Mouse (Mus musculus): ENCODE data around the gene Lta.
A peak's percentile ranks its signal among the peaks of the same experiment; 100 is the strongest.

The Lta gene

DNA sequence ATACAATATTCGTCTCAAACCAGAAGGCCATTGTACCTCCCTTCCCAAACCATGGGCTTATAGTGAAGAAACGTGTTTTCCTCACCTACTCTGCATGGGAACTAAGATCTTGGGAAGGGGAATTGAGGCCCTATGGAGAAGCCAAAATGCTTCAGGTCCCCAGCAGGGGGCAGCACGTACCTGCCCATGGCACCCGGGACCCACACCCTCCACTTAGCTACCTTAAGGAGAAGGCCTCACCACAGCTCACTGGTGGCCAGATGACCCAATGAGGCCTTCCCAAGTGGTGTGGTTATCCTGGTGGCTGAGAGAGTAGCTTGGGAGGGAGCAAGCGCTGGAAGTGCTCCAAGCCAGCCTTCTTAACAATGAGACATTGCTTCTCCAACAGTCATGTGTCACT lies 26.6 kb downstream of the Lta start:
- no peak for DNase-seq (ENCODE audit: low read depth)

DNA sequence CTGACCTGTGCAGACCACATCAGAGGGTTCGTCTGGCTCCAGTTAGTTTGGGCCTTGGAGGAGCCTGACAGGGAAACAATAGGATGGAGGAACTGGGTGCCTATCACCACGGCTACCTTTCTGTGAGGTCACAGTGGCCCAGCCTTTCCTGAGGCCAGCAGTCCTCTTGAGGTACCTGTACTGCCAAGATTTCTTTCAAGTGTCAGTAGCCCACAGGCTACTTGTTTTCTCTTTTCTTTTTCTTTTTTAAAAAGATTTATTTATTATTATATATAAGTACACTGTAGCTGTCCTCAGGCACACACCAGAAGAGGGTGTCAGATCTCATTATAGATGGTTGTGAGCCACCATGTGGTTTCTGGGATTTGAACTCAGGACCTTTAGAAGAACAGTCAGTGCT lies 29.2 kb downstream of the Lta start, which contains the start of gene Aif1:
TSS of gene Aif1 (minus strand) at position 101 of the 400 bp plus-strand sequence.
- no peak for DNase-seq (ENCODE audit: low read depth)

DNA sequence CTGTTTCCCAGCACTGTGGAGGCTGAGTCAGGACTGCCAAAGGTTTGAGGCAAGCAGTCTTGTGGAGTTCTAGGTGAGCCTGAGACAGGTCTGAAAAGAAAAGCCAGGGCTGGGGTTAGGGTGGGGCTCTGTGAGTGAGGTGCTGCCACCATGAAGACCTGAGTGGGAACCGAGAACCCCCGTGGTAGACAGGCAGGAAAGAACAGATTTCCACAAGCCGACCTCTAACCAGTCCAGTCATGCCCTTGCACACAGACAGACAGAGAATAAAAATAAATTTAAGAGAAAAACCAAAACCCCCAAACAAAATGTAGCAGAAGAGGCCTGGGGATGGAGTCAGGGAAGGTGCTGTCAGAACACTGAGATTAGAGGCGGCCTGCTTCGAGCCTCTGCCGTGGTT lies 29.8 kb downstream of the Lta start:
- no peak for DNase-seq (ENCODE audit: low read depth)

DNA sequence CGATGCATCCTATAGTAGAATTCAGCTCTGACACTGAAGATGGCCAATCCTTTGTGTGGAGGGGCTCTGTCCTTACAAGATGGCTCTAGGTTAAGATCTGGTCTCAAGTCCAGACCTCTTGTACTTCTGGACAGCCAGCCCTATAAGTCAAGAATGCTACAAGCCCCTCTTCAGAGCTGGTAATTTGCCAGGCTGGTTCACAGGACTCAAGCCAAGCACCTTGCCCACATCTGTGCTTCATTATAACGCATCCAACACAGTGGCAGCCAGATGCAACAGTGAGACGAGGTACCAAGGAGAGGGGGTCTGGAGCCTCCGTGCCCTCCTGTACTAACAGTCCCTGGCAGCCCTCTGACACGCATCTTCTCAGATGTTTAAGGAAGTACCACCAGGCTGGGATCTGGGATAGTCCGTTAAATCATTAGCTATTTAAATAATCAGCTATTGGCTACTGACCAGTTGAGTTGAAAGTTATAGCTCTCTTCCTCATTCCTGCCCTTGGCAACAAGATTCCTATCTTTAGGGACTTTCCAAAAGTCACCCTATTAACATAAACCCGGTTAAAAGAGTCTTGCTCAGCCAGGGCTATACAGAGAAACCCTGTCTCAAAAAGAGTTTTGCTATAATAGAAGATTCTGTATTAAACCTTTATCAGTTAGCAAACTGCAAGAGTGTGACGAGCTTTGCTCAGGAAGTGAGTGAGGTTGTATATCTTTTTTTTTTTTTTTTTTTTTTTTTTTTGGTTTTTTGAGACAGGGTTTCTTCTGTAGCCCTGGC lies 30.8 kb downstream of the Lta start:
- no peak for DNase-seq (ENCODE audit: low read depth)

DNA sequence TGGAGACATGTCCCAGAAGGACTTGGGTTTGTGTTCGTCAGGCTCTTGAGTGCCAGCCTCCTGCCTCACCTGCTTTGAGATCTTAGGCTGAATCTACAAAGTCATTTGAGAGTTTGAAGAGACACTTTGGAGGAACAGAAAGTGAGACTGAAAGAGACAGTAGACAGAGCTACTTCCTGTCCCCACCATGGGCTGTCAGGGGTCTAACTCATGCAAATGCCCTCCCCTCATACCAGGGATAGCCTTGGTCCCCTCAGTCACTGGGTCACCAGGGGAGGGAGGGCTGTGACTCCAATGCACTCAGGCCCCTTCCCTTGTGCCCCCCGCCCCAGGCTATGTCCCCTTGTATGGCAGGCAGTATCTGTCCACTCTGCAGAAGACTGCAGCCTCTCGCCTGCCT lies 31.8 kb downstream of the Lta start:
- DNase-seq (ENCODE audit: low read depth) = no peak

DNA sequence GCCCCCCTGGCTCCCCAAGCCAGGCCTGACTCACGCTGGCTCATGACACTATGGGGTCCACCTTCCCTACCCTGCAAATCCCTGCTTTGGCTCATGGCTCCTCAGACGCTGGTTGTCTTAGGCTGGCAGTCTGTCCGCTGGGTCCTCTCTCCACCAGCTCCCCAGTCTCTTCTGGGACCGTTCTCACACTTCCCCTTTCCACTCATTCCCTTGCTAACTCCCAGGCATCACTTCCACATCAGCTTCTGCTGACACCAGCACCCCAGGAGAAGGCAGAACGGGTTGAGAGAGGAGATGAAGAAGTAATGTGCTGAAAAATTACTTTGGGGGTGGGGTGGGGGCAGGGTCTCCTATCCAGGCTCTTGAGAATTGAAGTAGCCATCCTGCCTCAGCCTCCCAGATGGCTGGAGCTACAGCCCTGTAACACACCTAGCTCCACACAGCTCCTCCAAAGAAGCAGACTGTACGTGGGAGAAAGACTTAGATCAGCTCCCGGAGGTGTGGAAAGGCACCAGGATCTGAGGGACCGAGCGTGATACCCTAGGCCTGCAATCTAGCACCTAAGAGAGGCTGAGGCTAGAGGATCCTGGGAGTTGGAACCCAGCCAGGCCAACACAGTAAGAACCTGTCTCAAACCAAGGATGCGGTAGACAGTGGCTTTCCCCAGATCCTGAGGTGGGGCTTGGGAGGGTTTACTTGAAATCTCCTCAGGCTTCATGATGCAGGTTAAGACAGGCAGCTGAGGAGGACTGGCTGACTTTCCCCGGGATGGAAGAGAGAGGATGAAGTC lies 32.5 kb downstream of the Lta start:
- DNase-seq (ENCODE audit: low read depth) = no peak

DNA sequence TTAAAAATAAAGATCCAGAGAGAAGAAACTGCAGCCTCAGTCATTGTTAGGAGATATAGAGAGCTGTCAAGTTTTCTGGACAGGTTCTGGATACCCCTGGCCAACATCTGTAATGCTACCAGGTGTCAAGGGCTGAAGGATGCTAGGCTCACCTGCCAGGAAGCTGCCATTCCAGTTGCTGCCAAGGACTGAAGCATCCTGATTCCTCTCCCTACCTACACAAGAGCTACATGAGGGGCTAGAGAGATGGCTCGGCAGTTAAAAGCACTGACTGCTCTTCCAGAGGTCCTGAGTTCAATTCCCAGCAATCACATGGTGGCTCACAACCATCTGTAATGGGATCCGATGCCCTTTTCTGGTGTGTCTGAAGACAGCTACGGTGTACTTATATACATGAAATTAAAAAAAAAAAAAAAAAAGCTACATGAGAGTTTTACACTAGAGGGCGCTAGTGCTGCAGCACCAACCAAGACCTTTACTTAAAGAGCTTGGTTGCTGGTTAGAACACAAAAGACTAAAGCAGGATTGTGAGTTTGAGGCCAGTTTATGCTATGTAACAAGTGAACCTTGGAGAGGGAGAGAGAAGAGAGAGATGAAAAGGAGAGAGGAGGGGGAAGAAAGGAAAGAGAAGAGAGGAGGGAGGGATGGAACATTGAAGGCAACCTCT lies 36.5 kb downstream of the Lta start:
- DNase-seq (ENCODE audit: low read depth) = peak; percentile 62

DNA sequence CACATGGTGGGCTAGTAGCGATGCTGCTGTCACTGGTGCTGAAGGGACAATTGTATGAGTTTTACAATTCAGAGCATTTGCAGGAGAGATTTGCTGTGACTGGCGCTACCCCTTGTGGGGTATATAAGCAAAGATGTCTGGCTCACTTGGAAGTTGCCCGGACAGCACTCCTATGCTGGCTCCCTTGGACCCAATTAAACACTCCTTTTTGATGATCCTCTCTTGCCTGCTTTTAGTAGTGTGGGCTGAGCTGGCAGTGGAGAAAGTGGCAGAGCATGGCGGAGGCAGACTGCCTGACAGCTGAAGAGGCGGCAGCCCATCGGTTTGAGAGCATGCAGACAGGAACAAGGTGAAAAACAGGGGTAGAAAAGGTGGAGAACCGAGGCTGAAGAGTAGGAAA lies 37.4 kb downstream of the Lta start:
- no peak for DNase-seq (ENCODE audit: low read depth)

DNA sequence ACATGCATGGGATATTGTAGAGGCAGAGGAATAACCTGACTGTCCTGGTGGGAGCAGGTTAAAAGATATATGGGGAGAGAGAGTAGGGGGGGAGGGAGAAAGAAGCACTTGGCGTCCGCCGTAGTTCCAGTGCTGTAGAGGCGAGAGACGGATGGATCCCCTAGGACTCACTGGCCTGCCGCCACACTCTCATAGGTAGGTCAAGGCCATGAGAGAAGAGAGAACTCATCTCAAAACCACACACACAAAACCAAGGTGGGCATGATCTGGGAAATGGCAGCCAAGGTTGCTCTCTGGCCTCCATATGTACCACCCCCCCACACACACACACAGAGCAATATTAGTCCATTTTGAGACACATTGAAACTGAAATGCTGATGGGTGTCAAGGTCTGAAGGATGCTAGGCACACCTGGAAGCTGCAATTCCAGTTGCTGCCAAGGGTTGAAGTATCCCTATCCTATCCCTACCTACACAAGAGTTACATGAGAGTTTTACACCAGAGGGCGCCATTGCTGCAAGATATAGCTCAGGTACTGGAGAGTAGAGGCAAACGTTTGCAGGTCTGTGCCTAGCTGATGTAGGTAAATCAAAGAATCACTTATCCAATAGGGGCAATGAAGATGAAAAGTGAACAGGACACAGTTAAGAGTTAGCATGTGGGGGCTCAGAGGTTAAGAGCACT lies 38.7 kb downstream of the Lta start:
- peak; percentile 89 for DNase-seq (ENCODE audit: low read depth)

DNA sequence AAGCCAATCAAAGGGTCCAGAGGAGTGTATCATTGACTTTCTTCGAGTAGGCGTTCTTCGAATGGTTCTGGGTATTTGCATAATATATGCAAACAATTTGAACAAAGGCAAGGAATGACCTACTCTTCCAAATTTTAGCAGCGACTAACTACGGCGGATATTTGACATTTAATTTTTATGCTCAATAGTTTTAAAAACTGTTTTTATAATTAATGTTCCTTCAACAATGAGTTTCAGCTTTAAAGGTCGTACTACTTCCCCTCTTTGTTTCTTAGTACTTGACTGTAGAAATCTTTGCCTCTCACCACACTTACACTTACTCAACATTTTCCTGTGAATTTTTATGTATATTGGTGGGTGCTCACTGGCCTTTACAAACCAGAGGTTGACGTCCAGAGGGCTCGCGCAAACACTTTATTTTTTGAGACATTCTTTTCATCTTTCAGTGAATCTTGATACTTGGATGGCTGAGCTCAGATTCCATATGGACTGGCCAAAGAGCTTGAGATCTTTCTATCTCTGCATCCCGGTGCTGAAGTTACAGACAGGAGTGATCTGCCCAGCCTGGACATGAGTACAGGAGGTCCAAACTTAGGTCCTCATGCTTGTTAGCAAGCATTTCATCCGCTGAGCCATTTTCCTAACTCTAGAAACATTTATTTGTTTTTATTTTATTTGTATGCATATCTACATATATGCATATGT lies 39.5 kb downstream of the Lta start:
- DNase-seq (ENCODE audit: low read depth) = no peak

DNA sequence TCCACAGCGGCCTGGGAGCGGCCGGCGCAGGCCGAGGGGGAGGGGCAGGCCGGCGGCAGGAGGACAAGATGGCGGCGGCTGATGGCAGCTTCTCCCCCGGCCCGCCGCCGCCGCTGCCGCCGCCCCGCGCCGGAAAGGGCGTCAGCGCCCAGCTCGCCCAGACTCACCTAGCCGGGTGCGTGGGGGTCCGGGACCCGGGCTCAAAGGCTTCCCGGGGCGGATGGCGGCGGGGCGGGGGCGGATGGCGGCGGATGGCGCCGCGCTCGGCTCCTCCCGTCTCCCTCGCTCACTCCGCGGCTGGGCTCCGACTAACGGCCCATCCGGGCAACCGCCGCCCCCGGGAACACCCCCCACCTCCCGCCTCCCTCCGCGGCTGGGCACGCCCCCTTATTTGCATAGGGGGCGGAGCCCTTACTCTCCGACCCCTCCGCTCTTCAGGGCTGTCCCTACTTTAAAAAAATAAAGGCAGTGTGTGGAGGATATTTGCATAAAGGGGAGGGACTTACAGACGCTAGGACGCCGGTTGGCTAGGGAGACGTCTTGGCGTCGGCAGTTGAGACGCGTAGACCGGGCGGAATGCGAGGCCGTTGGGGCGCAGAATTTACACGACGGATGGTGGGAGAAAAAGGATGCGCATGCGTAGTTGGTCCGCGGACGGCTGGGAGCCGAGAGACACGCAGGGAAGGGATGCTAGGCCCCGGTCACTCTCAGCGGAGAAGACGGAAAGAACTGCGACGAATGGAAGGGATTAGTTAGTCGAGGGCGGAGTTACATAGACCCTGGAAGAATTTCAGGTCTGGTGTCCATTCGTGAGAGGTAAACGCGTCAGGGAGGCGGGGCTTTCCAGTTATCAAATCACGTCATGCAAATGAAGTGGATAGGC lies 40.3 kb downstream of the Lta start, which contains the start of gene Prrc2a:
TSS of gene Prrc2a (minus strand) at position 330 of the 883 bp plus-strand sequence.
- DNase-seq (ENCODE audit: low read depth) = peak; percentile 98

DNA sequence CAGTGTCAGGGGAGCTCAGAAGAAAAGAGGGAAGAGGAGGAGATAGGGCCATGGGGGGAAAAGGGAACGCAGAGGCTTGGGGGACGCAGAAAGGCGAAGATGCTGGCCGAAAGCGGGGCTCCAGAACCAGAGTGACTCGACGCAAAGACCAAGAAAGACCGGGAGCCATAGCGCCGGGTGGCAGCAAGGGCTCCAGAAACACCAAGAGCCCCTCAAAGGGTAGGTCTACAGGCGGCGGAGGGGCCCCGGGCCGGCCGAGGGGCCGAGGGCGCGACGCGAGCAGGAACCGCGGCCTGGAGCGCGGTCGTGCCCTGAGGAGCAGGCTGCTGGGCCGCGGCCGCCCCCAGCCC lies 41.0 kb downstream of the Lta start:
- no peak for DNase-seq (ENCODE audit: low read depth)

DNA sequence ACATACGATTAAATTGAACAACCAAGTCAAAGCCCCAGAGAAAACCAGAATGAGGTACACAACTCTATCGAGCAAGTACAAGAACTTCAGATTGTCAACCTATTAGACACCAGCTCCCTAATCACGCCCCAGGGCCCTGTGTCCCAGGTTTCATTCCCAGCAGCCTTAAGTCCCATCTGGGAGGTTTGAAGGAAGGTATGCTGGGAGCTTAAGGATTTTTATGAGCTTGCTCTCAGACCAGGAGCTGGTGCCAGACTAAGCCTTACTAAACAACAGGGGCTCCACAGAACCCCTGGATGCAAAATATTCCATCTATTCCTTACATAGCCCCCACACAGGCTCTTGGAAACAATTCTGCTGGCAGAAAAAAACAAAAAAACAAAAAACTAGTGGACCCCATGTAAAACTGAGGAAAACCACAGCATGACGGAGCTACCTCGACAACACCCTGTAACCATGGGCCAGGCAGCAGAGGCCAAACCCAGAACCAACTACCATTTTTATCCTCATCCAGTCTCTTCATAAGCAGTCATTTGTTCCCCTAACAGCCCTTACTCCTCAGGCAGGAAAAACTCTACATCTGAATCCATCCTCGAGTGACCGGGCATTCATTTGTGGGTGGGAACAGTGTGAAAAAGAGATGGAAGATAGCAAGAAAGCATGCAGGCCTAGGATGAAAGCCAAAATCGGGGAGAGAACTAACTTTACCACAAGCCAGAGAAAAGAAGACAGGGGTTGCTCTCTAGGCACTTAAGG lies 41.6 kb downstream of the Lta start:
- no peak for DNase-seq (ENCODE audit: low read depth)

DNA sequence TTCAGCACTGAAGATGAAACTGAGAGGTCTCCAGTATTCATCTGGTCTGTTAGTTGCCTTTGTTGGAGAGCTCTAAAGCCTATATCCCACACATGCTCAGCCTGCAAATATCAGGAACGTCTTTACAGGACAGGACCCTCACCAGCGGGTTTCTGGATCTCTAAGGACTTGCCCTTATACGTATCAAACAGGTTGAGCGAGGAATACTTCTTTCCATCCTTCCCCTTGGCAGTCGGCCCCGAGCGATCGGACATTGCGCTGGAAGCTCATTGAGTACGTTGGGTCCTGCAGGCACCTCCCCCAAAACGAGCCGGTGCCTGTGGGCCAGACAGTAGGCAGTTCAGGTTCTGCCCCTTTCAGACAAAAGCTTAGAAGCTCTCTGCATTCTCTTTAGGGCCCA lies 42.4 kb downstream of the Lta start:
- no peak for DNase-seq (ENCODE audit: low read depth)

DNA sequence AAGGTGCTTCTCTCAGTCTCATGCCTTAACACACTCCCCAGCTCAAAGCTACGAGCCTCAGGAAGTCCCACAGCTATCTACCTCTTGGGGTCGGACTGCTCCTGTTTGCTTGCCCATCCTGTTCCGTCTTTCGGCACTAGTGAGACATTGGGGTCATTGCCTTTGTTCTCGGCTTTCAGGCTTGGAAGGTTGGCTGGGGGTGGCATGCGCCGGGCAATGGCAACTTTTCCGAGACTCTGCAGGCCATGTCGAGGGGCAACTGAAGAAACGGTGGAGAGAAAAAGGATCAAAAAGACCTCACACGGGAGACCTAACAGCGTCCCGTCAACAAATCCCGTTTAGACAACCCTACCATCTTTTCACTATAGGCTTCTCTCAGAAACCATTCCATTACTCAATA lies 43.0 kb downstream of the Lta start:
- no peak for DNase-seq (ENCODE audit: low read depth)

DNA sequence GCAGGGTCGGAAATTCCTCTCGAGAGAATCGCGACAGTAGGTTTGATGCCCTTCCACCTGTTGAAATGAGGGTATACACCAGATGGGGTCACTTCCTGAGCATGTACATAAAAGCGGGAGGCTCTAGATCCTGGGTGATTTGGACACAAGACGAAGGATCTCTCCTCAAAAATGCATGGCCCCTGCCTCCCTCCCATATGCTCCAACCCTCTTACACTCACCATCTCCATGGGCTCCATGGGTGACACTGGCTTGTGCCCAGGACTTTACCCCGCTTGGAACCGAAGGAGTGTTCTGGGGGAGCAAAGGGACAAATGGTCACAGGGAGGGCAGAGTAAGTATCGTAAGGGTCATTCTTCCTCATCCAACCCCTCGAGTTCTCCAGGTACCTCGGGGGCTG lies 43.7 kb downstream of the Lta start:
- DNase-seq (ENCODE audit: low read depth) = no peak

DNA sequence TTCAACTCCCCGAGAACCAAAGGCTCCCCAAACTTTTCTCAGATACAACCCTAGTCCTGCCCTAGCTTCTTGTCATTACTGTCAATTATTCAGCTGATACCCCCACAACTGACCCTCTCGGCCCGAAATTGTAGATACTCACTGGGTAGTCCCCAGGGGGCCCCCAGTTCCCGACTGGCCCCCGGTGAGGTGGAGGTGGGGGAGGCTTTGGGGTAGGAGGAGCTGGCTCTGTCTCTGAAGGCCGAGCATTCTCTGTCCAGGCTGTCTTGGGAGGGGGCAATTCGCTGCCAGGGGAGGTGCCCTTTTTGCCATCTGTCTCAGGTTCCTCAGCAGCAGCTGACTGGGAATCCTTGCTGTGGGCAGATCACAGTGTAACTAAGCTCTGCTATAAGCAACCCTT lies 45.5 kb downstream of the Lta start:
- no peak for DNase-seq (ENCODE audit: low read depth)

DNA sequence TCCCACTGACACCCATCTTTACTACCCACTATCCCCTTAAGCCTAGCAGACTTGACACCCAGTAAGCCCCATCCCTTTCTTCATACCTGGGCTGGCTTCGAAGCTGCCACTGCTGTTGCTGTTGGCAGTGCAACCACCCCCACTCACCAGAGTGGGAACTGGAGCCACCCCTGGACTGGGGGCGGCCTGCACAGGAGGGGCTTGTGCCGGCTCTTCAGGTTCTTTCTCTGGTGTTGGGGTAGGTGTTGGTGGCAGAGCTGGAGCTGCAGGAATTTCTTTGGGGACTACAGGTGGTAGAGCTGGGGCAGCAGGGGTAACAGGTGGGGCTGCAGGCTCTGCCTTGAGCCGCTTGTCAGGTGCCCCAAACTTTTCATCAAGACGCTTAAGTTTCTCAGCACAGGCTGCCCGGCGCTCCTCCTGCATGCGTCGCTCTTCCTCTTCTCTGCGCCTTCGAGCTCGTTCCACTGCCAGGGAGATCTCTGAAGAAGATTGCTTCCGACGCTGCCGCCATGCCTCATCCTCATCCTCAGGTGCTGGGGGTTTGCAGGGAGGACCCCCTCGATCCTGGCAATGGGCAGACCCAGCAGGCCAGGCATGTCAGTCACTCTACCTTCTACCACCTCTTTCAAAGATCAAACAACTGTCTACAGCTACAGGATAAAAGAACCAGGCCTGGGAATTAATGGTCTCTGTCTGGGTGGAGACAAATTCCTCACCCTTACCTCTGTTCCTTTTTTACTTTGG lies 46.1 kb downstream of the Lta start:
- no peak for DNase-seq (ENCODE audit: low read depth)

DNA sequence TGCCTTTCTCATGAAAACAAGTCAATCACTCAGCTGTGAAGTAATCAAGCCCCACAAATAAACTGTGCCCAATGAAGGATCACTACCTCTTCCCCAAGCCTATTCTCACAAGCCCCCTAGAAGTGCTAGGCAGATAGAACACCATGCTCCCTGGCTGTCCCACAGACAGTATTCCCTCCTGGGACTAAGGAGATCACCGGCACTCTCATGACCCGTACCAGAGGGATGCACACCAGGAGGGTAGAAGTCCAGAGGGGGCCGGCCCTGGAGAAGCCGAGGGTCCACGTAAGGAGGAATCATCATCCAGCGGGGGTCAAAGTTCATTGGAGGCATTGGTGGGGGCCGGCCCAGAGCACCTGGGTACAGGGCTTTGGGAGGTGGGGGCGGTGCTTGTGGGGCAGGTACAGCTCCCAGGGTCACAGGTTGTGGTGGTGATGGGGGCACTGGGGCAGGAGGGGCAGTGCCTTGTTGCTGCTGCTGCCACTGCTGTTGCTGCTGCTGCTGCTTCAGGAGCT lies 47.4 kb downstream of the Lta start:
- no peak for DNase-seq (ENCODE audit: low read depth)

All from c-Kit-positive CD71-negative TER-119-negative erythroid progenitor cells, embryonic 14.5 days (primary cell).